In the genomic region with DNA sequence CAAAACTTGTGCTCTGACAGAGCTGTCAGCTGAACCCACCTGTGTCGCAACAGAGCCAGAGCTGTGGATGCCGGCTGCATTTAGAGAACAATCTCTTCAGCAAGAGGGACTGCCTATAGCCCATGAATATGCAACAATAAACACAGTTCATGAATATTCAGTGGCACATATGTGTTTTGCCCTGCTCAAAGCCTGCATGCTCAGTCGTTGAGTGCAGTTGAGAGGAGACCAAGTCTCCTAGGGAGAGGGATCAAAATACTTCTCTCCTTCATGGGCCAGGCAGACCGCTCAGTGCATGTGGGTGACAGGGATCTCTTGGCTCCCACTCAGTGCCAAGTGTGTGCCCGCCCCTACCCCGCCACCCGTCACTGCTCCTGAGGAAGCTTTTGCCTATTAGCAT, we compare ENCODE assay signal across 24 mouse cellular contexts.
DNase-seq lines count a peak whose midpoint lies in the region; ATAC-seq and TF ChIP-seq lines count a peak whose summit lies in the region.
"Had no signal": no experiment of that assay in that cellular context is flagged by ENCODE, and none has a peak within 500 bp of the region (broad histone marks: within the 10 kb centered on the region; RNA-seq: fewer than 3 reads in every experiment).

No protein-coding gene starts in this region.

- H3K27ac ChIP-seq in midbrain, embryonic 12.5 days (replicated peaks), result no peak overlapping the region
- H3K27ac ChIP-seq in midbrain, postnatal 0 days (ENCODE audit: low read depth, low read length), result no peak overlapping the region
- H3K27ac ChIP-seq in forebrain, postnatal 0 days (ENCODE audit: low read depth, low read length), result peak overlapping the region; percentile 37
- no peak overlapping the region for H3K27ac ChIP-seq in neural tube, embryonic 14.5 days (ENCODE audit: low read depth, low read length)
- H3K27ac ChIP-seq: embryonic facial prominence, embryonic 12.5 days; limb, embryonic 10.5 days had no signal

- ATAC-seq in frontal cortex, adult (ENCODE audit: low TSS enrichment), result peak; percentile 76
- ATAC-seq in midbrain, embryonic 12.5 days (ENCODE audit: low FRiP score, low read depth), result peak; percentile 64
- no peak for ATAC-seq in midbrain, postnatal 0 days (ENCODE audit: low FRiP score)
- peak; percentile 78 for ATAC-seq in forebrain, postnatal 0 days
- peak; percentile 39; the same call in 1 of the 2 replicates for ATAC-seq in neural tube, embryonic 14.5 days (ENCODE audit: low read depth)
- ATAC-seq: CD4-positive, CD25-positive, alpha-beta regulatory T cell, adult 4 months; Patski had no signal

- H3K4me1 ChIP-seq in midbrain, embryonic 12.5 days, result peaks cover 13% of the 10 kb centered on the region
- H3K4me1 ChIP-seq in midbrain, postnatal 0 days (ENCODE audit: insufficient read depth, low read length), result no peaks in the 10 kb centered on the region
- H3K4me1 ChIP-seq in forebrain, postnatal 0 days (ENCODE audit: insufficient read depth), result peaks cover 5% of the 10 kb centered on the region; the same call in 1 of the 2 replicates
- H3K4me1 ChIP-seq in neural tube, embryonic 14.5 days (ENCODE audit: control insufficient read depth, insufficient read depth, low read length), result no peaks in the 10 kb centered on the region
- H3K4me1 ChIP-seq: embryonic facial prominence, embryonic 12.5 days had no signal

- no peak for TF ChIP-seq CTCF in midbrain, postnatal 0 days (IDR thresholded peaks at IDR 0.05)
- no peak for TF ChIP-seq CTCF in forebrain, postnatal 0 days (IDR thresholded peaks at IDR 0.05; ENCODE audit: low read depth)

- 37% methylated on average over 7 of the region's 7 CpGs for WGBS in midbrain, embryonic 12.5 days
- 39% methylated on average over 7 of the region's 7 CpGs for WGBS in midbrain, postnatal 0 days
- 19% methylated on average over 7 of the region's 7 CpGs for WGBS in forebrain, postnatal 0 days
- 38% methylated on average over 7 of the region's 7 CpGs for WGBS in neural tube, embryonic 14.5 days

- no peak overlapping the region for H3K4me2 ChIP-seq in midbrain, embryonic 12.5 days (replicated peaks)
- no peak overlapping the region for H3K4me2 ChIP-seq in midbrain, postnatal 0 days (ENCODE audit: low read depth, low read length, poor library complexity, severe bottlenecking)
- no peak overlapping the region for H3K4me2 ChIP-seq in forebrain, postnatal 0 days (ENCODE audit: low read depth)
- no peak overlapping the region for H3K4me2 ChIP-seq in neural tube, embryonic 14.5 days (ENCODE audit: low read depth, low read length)
- H3K4me2 ChIP-seq: embryonic facial prominence, embryonic 12.5 days had no signal

- H3K36me3 ChIP-seq in midbrain, embryonic 12.5 days, result no peaks in the 10 kb centered on the region
- no peaks in the 10 kb centered on the region; the same call in 1 of the 2 replicates for H3K36me3 ChIP-seq in midbrain, postnatal 0 days (ENCODE audit: insufficient read depth, low read length)
- H3K36me3 ChIP-seq in forebrain, postnatal 0 days (ENCODE audit: insufficient read depth), result no peaks in the 10 kb centered on the region; the same call in 1 of the 2 replicates
- H3K36me3 ChIP-seq in neural tube, embryonic 14.5 days (ENCODE audit: control insufficient read depth, insufficient read depth, low read length), result no peaks in the 10 kb centered on the region
- H3K36me3 ChIP-seq: embryonic facial prominence, embryonic 12.5 days; limb, embryonic 10.5 days had no signal

- no peak overlapping the region for H3K4me3 ChIP-seq in midbrain, embryonic 12.5 days
- no peak overlapping the region for H3K4me3 ChIP-seq in midbrain, postnatal 0 days (ENCODE audit: low read depth, low read length)
- H3K4me3 ChIP-seq in forebrain, postnatal 0 days (ENCODE audit: low read depth, low read length), result no peak overlapping the region
- no peak overlapping the region for H3K4me3 ChIP-seq in neural tube, embryonic 14.5 days (ENCODE audit: low read depth, low read length)
- H3K4me3 ChIP-seq: embryonic facial prominence, embryonic 12.5 days; erythroblast, embryonic 14.5 days; limb, embryonic 10.5 days; megakaryocyte, embryonic 14.5 days; myocyte had no signal

- no peak overlapping the region for H3K9ac ChIP-seq in midbrain, embryonic 12.5 days (replicated peaks)
- no peak overlapping the region for H3K9ac ChIP-seq in midbrain, postnatal 0 days (replicated peaks; ENCODE audit: low read length, poor library complexity, severe bottlenecking)
- no peak overlapping the region for H3K9ac ChIP-seq in forebrain, postnatal 0 days
- no peak overlapping the region for H3K9ac ChIP-seq in neural tube, embryonic 14.5 days (replicated peaks; ENCODE audit: low read depth, low read length)
- H3K9ac ChIP-seq: embryonic facial prominence, embryonic 12.5 days had no signal

- no peaks in the 10 kb centered on the region for H3K9me3 ChIP-seq in midbrain, embryonic 12.5 days
- H3K9me3 ChIP-seq in midbrain, postnatal 0 days (ENCODE audit: low read length), result no peaks in the 10 kb centered on the region
- H3K9me3 ChIP-seq in forebrain, postnatal 0 days (ENCODE audit: low read length), result no peaks in the 10 kb centered on the region
- H3K9me3 ChIP-seq in neural tube, embryonic 14.5 days (ENCODE audit: control insufficient read depth, low read length), result no peaks in the 10 kb centered on the region
- H3K9me3 ChIP-seq: embryonic facial prominence, embryonic 12.5 days; limb, embryonic 10.5 days; megakaryocyte, embryonic 14.5 days had no signal

- DNase-seq in frontal cortex, postnatal 14 days (ENCODE audit: low spot score in 2 of 2), result no peak
- no peak for DNase-seq in midbrain, postnatal 0 days (ENCODE audit: low spot score)
- DNase-seq in forebrain, postnatal 0 days, result peak; percentile 58
- DNase-seq in kidney, adult 8-10 months, result no peak
- DNase-seq in natural killer cell, adult 2 months (ENCODE audit: low spot score in 2 of 2), result no peak
- DNase-seq: adrenal gland, adult 8-10 months; cerebellum, postnatal 10 days; gastrocnemius, postnatal 25 days; kidney, adult 2 months; kidney, postnatal 25 days; lung, adult 18-20 months; lung, postnatal 14 days; right cerebral cortex, postnatal 25 days; thymus, adult 2 months had no signal

- H3K27me3 ChIP-seq in midbrain, embryonic 12.5 days, result no peaks in the 10 kb centered on the region; the same call in 1 of the 2 replicates
- no peaks in the 10 kb centered on the region for H3K27me3 ChIP-seq in midbrain, postnatal 0 days (ENCODE audit: insufficient read depth, low read length)
- H3K27me3 ChIP-seq in forebrain, postnatal 0 days (ENCODE audit: insufficient read depth, low read length), result no peaks in the 10 kb centered on the region
- H3K27me3 ChIP-seq in neural tube, embryonic 14.5 days (ENCODE audit: control insufficient read depth, insufficient read depth, low read length), result no peaks in the 10 kb centered on the region
- H3K27me3 ChIP-seq: embryonic facial prominence, embryonic 12.5 days had no signal
